Comparison of ENCODE assay signal across 8 mouse cellular contexts in genomic region chr3:119893165-119893910, GRCm38 (mm10).
A peak's percentile ranks its signal among the peaks of the same experiment; 100 is the strongest.
DNase-seq lines count a peak whose midpoint lies in the region; ATAC-seq and TF ChIP-seq lines count a peak whose summit lies in the region.

No protein-coding gene starts in this region.

- no peaks in the 10 kb centered on the region for H3K4me1 ChIP-seq in cerebellum, adult 2 months (ENCODE audit: control insufficient read depth, insufficient read depth, low read length)
- peaks cover 12% of the 10 kb centered on the region for H3K4me1 ChIP-seq in lung, embryonic 16.5 days (replicated peaks; ENCODE audit: control insufficient read depth, insufficient read depth, low read length)
- peaks cover 20% of the 10 kb centered on the region for H3K4me1 ChIP-seq in neural tube, embryonic 13.5 days (replicated peaks)

- H3K27me3 ChIP-seq in cerebellum, adult 2 months (ENCODE audit: control insufficient read depth, insufficient read depth, low read length), result no peaks in the 10 kb centered on the region
- no peaks in the 10 kb centered on the region for H3K27me3 ChIP-seq in lung, embryonic 16.5 days (ENCODE audit: control insufficient read depth, insufficient read depth, low read depth, low read length)
- H3K27me3 ChIP-seq in neural tube, embryonic 13.5 days, result no peaks in the 10 kb centered on the region

- peak overlapping the region; percentile 51 for H3K4me2 ChIP-seq in lung, embryonic 16.5 days (ENCODE audit: low read depth, low read length)
- H3K4me2 ChIP-seq in neural tube, embryonic 13.5 days, result peak overlapping the region; percentile 49

- no peak overlapping the region for H3K27ac ChIP-seq in cerebellum, adult 2 months (ENCODE audit: insufficient read depth, low read length)
- H3K27ac ChIP-seq in lung, embryonic 16.5 days (ENCODE audit: low read length), result no peak overlapping the region
- peak overlapping the region; percentile 59; the same call in 1 of the 2 replicates for H3K27ac ChIP-seq in neural tube, embryonic 13.5 days (replicated peaks)

- H3K4me3 ChIP-seq in cerebellum, adult 2 months (replicated peaks; ENCODE audit: insufficient read depth, low read depth, low read length), result peak overlapping the region; percentile 38
- peak overlapping the region; percentile 29 for H3K4me3 ChIP-seq in lung, embryonic 16.5 days (ENCODE audit: low read length)
- H3K4me3 ChIP-seq in neural tube, embryonic 13.5 days, result peak overlapping the region; percentile 18

- peak overlapping the region; percentile 55; the same call in 1 of the 2 replicates for H3K9ac ChIP-seq in lung, embryonic 16.5 days (ENCODE audit: low read length)
- H3K9ac ChIP-seq in neural tube, embryonic 13.5 days, result peak overlapping the region; percentile 31

- DNase-seq in cerebellum, adult 2 months, result peak in 1 of 2 experiments; percentile 8
- no peak for DNase-seq in cerebellum, adult 8-10 months
- DNase-seq in lung, postnatal 14 days, result no peak
- peak; percentile 6 for DNase-seq in layer of hippocampus, adult 9-10 months (ENCODE audit: low spot score)
- DNase-seq in gastrocnemius, postnatal 36 days, result no peak
- DNase-seq in yolk sac, embryonic 10.5 days (ENCODE audit: low spot score), result no peak

- no peaks in the 10 kb centered on the region for H3K36me3 ChIP-seq in lung, embryonic 16.5 days (ENCODE audit: control insufficient read depth, insufficient read depth, low read length)
- H3K36me3 ChIP-seq in neural tube, embryonic 13.5 days, result no peaks in the 10 kb centered on the region

- no peak for ATAC-seq in lung, embryonic 16.5 days (ENCODE audit: low read depth)
- 0 out of 2 replicates have a peak, but pooled peaks have one; percentile 34 for ATAC-seq in neural tube, embryonic 13.5 days (ENCODE audit: low read depth)

- TF ChIP-seq CTCF in cerebellum, adult 2 months (IDR thresholded peaks at IDR 0.05; ENCODE audit: borderline replicate concordance, insufficient read depth, low read depth, low read length), result no peak

- intact Hi-C loops in gastrocnemius, postnatal 36 days (cut with DNase I), result no loop called here

- TF ChIP-seq POLR2A in cerebellum, adult 2 months (IDR thresholded peaks at IDR 0.05; ENCODE audit: borderline replicate concordance, insufficient read depth, low read length), result no peak

- no peaks in the 10 kb centered on the region for H3K9me3 ChIP-seq in lung, embryonic 16.5 days (ENCODE audit: control insufficient read depth, low read length)
- H3K9me3 ChIP-seq in neural tube, embryonic 13.5 days, result no peaks in the 10 kb centered on the region

- WGBS in cerebellum, adult 2 months, result 15% methylated on average over 20 of the region's 20 CpGs
- WGBS in lung, embryonic 16.5 days, result 16% methylated on average over 20 of the region's 20 CpGs
- WGBS in neural tube, embryonic 13.5 days, result 9% methylated on average over 20 of the region's 20 CpGs
